Mouse (Mus musculus): ENCODE results near the gene Chid1. TPM values are rescaled to one million over a fixed set of nuclear protein-coding genes. Genes with fewer than 3 reads are reported as not detected.

The Chid1 gene
- total RNA-seq, 2 experiments from 2014 or later: 45.6 to 54.2 TPM

DNA sequence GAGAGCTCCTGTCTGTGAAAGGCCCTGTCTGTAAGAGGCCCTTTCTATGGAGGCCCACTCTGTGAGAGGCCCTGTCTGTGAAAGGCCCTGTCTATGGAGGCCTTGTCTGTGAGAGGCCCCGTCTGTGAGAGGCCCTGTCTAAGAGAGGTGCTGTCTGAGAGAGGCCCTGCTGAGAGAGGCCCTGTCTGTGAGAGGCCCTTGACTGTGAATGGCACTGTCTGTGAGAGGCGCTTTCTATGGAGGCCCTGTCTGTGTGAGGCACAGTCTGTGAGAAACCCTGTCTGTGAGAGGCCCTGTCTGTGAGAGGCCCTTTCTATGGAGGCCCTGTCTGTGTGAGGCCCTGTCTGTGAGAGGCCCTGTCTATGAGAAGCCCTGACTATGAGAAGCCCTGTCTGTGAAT lies 33.4 kb downstream of the Chid1 start:
- DNase-seq: no peak

- DNase-seq: no peak
Observed at GRCm38 (mm10) chr7:141502556-141502905, 37.1 kb downstream of the Chid1 start.

- DNase-seq: peak; percentile 51
Observed at GRCm38 (mm10) chr7:141501820-141502555, 37.7 kb downstream of the Chid1 start.

GRCm38 (mm10) chr7:141497600-141497999 lies 42.1 kb downstream of the Chid1 start:
- DNase-seq: no peak

DNA sequence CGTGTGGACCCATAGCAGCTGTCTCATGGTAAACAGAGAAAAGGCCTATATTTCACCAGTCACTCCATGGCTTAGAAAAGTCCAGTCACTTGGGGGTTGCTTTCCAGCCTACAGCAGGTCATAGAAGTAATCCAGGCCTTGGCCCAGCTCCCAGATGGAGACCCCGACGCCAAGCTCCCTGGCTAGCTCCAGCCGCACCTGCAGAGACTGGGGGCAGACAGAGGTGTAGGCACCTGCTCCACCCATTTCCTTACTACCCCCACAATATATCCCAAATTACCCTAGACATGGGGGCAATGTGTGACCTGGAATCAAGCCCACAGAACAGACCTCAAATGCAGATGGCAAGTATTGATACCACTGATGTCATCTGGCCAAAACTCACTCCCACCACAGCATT lies 43.7 kb downstream of the Chid1 start:
- DNase-seq: no peak

GRCm38 (mm10) chr7:141495379-141495778 lies 44.3 kb downstream of the Chid1 start:
- DNase-seq: no peak

DNA sequence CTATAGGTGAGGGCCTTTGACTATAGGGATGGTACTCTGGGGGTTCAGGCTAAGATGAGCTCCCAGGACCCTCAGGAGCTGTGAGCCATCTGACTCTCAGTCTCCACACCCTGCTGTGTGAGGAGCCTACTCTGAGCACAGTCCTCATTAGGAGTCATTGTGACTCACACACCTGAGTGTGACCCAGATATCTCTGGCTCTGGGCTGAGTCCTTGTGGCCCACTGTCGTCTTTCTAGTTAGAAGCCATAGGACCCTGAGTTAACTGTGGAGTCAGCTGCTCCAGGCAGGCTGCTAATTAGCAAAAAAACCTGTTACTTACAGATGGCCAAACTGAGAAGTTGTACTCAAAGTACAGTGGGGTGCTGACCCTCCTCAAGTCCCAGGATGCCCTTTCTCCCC lies 45.9 kb downstream of the Chid1 start:
- DNase-seq: no peak

- DNase-seq: no peak
Observed at GRCm38 (mm10) chr7:141492738-141493137, 46.9 kb downstream of the Chid1 start.

DNA sequence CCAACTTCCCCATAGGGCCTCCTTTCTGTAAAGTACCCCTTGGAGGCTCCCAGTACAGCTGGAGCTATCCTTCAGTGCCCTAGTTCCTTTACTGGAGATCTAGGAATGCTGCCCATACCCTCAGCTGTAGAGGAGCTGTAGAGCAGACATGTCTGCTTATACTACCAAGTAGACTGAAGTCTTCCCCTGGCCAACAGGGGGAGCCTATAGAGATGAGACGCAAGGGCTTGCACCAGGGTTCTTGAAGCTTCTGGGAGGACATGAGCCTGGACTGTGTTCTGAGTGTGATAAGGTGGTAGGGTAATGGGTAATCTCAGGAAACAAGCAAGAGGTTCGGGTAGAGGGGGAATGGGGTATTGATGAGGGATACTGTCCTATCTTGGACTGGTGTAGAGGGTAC lies 48.5 kb downstream of the Chid1 start:
- DNase-seq: no peak

DNA sequence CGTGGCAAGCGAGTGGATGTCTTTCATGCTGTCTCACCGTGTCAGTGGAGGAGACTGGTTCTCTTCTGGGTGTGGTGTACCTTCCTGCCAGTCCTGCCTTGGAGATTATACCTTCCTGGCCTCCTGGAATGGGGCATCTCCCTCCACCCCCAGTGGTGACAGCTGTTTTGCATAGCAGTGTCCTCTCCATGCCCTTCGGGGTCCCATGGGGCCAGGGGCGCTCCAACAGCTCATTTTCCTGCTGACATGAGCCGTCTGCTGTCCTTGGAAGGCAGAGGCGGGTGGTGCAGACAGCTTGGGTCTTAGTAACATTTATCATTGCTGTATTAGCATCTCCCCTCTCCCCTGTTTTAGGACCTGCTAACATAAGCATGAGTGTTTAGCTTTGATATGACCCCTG lies 52.5 kb downstream of the Chid1 start:
- DNase-seq: no peak

DNA sequence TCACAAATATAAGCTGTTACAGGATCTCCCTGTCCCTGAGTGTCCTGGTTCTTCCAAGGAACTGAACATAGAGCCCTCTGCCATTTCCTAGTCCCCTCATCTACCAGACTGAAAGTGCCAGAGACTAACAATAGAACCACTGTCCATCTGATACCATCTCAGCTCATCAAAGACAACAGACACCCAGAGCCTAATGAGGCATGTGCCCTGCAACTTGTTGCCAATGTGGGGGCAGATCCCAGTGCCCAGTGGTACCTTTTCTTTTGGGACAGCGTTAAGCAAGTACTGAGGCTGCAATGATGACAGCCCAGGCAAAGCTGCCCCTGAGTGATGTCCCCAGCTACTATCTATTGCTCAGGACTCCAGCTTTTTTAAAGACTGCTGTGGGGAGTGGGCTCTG lies 53.4 kb downstream of the Chid1 start:
- DNase-seq: no peak

DNA sequence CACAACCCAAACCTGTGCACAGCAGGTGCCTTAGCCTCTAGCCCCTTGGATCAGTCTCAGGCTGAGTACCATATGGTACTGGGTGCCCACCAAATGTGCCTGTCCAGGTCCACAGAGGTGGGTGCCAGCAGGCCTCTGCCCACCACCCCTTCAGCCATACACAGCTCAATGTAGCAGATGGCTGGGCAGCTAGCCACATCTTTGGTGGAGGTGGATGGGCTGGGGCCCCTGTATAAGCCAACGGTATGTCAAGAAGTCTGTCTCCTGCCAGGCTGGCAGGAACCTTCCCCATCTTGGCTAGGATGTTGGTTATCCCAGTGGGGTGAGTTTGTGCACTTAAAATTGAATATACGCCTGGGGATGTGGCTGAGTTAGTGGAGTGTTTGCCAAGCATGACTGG lies 54.1 kb downstream of the Chid1 start:
- DNase-seq: no peak

DNA sequence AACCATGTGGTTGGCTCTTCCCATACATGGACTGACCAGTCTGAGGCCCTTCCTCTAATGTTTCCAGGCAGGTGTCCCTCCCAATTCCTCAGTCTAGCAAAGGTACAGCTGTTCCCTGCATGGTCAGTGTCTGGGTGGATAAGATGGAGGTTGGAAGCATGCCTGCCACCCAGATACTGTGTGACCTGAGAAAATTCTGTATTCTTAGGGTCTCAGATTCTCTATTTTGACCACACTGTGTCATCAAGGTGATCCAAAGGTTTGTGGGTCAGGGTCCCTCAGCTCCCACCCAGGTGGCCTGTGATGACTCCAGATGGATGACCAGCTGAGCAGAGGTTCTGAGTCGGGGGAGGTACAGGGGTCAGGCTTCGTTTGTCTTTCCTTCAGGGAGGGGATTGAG lies 54.5 kb downstream of the Chid1 start:
- DNase-seq: no peak

DNA sequence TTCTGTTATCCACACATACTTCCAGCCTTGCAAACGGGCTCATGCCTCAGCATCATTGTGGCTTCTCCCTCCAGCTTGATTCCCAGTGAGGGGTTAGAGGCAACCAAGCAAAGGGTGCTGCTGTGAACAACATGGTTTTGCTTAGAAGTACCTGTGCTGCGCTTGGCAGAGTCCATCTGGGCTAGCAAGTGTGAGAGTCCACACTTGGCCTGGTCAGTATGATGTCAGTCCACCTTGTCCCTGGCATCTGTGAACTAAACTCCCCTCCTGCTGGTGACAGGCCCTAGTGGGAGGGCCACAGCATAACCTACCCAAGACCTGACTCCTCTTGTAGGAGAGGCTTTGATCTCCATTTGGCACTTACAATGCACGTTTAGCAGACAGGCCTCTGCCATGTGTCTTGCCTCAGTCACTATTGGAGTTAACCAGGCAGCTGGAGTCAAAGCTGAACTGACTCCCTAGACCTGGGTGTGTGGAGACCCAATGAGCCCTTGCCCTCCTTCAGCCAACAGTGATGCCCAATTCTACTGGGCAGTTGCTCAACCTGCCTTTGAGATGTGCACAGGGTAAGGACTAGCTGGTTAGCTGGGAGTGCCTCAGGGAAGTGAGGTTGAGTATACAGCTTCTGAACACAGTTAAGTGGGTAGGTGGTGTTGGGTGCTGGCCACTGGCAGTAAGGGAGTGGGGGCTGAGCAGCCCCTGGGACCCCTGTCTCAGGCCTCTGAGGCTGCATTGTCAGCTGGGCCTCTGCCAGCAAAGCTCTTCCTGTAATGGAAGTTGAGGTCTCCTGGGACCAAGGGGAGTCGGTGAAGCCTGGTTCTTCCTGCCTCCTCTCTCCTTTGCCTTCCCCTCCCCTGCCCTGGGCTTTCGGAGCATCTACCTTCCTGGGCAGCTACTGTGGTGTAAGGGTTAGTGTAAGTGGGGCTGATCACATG lies 55.2 kb downstream of the Chid1 start:
- no peak for DNase-seq

- DNase-seq: no peak
Observed at GRCm38 (mm10) chr7:141483114-141483653, 56.5 kb downstream of the Chid1 start.

GRCm38 (mm10) chr7:141482531-141483024 lies 57.1 kb downstream of the Chid1 start:
- DNase-seq: no peak

GRCm38 (mm10) chr7:141481498-141482401 lies 57.9 kb downstream of the Chid1 start:
- DNase-seq: peak; percentile 51

- DNase-seq: peak; percentile 73
Observed at GRCm38 (mm10) chr7:141480842-141481497, 58.7 kb downstream of the Chid1 start.

- no peak for DNase-seq
Observed at GRCm38 (mm10) chr7:141478270-141478748, 61.3 kb downstream of the Chid1 start.

- no peak for DNase-seq
Observed at GRCm38 (mm10) chr7:141477578-141478269, 61.9 kb downstream of the Chid1 start.

GRCm38 (mm10) chr7:141476981-141477370 lies 62.7 kb downstream of the Chid1 start:
- DNase-seq: no peak
